Mouse (Mus musculus): ENCODE measurements around the gene Kctd11. TPM values are rescaled to one million over a fixed set of nuclear protein-coding genes. Genes with fewer than 3 reads are reported as not detected.

Kctd11 gene
- total RNA-seq, 2 experiments from 2014 or later: 0.79 to 1.3 TPM

DNA sequence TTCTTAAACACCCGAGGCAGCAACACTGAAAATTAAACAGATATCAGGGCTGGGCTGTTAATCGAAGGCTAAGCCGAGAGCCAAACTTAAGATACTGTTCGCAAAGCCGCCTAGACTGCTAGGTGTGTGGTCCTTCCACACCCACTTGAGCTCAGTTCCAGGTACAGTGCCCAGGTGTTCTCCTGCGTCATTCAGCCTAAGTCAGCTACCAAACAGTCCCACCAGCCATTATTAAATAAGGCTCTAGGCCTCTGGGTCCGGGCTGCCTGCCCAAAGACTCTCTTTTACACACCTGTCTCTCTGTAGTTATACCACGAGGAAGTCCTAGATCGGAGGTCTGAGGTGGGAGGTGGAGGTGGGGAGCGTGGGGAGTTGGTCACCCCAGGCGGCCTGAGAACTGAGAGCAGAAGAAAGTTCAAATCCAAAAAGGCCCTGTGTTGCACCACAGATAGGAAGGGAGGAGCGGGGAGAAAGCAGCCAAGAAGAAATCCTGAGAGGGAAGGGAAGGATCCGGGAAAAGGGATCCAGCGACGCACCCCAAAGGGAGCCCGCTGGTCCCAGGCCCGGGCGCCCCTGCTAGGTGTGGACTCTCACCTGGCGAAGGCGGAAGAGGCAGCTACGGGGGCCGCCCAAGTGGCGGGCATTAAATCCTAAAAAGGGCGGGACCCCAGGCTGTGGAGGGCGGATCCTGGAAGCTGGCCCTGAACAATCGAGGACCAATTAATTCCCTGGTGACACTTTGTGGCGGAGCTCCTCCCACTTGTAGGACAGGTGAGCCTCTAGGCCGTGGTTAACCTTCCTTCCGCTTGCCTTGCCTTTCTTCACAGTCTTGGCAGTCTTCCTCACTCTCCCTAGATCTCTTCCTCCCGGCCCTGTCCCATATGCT, 22.9 kb downstream of the Kctd11 start, which contains the start of gene Tnk1:
Gene Tnk1, minus strand, starts transcription at position 618 of the 886 bp plus-strand sequence.
- no peak for ATAC-seq (replicated peaks; ENCODE audit: low FRiP score, low TSS enrichment, poor library complexity, severe bottlenecking)

DNA sequence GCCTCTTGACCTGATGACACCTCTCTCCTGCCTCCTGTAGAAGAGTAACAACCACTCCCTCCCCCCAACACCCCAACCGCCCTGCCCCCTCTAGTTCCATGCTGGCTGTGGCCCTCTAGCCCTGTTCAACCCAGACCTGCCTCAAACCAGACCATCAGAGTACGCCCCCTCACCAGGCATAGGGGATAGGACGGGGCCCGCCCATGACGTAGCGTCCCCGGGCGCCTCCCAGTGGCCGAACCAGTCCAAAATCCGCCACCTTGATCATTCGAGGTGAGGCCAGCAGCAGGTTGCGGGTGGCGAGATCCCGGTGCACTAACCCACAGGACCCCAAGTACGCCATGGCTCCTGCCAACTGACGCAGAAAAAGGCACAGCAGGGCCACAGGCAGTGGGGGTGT, 25.9 kb downstream of the Kctd11 start:
- ATAC-seq (replicated peaks; ENCODE audit: low FRiP score, low TSS enrichment, poor library complexity, severe bottlenecking): 0 out of 2 replicates have a peak, but pooled peaks have one; percentile 21

GRCm38 (mm10) chr11:69854680-69855079, 26.5 kb downstream of the Kctd11 start:
- no peak for ATAC-seq (replicated peaks; ENCODE audit: low FRiP score, low TSS enrichment, poor library complexity, severe bottlenecking)

GRCm38 (mm10) chr11:69853994-69854393, 27.2 kb downstream of the Kctd11 start:
- peak; percentile 87 for ATAC-seq (replicated peaks; ENCODE audit: low FRiP score, low TSS enrichment, poor library complexity, severe bottlenecking)

- no peak for ATAC-seq (replicated peaks; ENCODE audit: low FRiP score, low TSS enrichment, poor library complexity, severe bottlenecking)
These were observed 30.5 kb downstream of the Kctd11 start for GRCm38 (mm10) chr11:69850754-69851153.

DNA sequence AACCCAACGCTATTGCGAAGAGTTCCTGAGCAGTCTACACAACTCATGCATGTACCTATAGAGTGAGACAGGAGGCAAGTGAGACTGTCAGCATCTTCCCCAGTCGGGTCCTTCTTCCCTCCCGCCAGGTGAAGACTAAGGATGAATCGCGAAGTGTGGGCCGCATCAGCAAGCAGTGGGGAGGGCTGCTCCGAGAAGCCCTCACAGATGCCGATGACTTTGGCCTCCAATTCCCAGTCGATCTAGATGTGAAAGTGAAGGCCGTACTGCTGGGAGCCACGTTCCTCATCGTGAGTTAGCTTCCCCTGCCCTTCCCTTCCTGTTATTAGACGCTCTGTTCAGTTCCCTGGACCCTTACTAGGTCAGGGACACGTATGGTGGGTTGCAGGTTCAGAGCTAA, 31.3 kb downstream of the Kctd11 start:
- ATAC-seq (replicated peaks; ENCODE audit: low FRiP score, low TSS enrichment, poor library complexity, severe bottlenecking): no peak

- ATAC-seq (replicated peaks; ENCODE audit: low FRiP score, low TSS enrichment, poor library complexity, severe bottlenecking): no peak
These were observed 32.1 kb downstream of the Kctd11 start for GRCm38 (mm10) chr11:69849128-69849527.

- ATAC-seq (replicated peaks; ENCODE audit: low FRiP score, low TSS enrichment, poor library complexity, severe bottlenecking): no peak
These were observed 33.2 kb downstream of the Kctd11 start for GRCm38 (mm10) chr11:69848021-69848420.

- ATAC-seq (replicated peaks; ENCODE audit: low FRiP score, low TSS enrichment, poor library complexity, severe bottlenecking): peak; percentile 26; the same call in 1 of the 2 replicates
These were observed 34.2 kb downstream of the Kctd11 start for GRCm38 (mm10) chr11:69846738-69847688.

DNA sequence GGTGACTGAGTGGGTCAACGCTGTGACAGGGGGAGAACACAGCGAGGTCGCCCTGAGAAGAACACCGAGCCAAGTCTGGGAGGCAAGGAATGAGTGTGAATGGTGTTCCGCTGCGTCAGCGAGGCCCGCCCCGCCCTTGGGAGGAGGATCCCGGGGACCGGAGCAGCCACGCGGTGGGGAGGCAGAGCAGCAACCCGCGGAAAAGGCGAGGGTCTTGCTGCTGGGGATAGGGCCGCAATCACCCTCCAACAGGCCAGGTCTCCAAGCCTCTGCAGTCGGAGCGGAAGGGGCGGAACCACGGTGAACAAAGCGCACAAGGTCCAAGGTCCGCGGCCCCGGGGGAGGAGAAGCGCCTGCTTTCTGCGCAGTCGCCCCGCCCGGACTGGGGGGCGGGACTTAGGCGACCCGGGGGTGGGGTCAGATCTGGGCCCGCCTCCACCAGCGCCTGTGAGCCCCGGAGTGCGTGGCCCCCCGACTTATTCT, 35.0 kb downstream of the Kctd11 start, which contains the start of gene Plscr3:
Gene Plscr3, plus strand, starts transcription at position 179 of the 483 bp plus-strand sequence.
- peak; percentile 84 for ATAC-seq (replicated peaks; ENCODE audit: low FRiP score, low TSS enrichment, poor library complexity, severe bottlenecking)

- ATAC-seq (replicated peaks; ENCODE audit: low FRiP score, low TSS enrichment, poor library complexity, severe bottlenecking): no peak
These were observed 42.5 kb downstream of the Kctd11 start for GRCm38 (mm10) chr11:69838714-69839104.

- ATAC-seq (replicated peaks; ENCODE audit: low FRiP score, low TSS enrichment, poor library complexity, severe bottlenecking): peak; percentile 91
These were observed 43.1 kb downstream of the Kctd11 start, which contains the start of gene Tmem256 for GRCm38 (mm10) chr11:69837952-69838713. Gene Tmem256 (plus strand): TSS chr11:69838514.

DNA sequence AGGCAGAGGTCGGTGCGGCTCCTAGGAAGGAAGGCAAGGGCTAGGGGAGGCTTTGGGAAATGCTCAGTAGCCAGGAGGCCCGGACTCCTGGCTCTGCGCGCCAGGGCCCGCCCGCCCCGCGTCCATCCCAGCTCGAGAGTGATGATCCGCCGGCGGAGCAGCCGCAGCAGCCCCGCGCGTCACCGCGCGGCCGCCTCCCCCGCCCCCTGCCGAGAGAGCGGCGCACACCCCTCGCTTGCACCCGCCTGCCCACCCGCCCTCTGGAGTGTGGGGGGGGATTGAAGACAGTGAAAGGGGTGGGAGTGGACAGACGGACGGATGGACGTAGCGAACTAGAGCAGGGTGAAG, 43.6 kb downstream of the Kctd11 start, which contains the start of gene Nlgn2:
Gene Nlgn2, minus strand, starts transcription at position 181 of the 348 bp plus-strand sequence.
- ATAC-seq (replicated peaks; ENCODE audit: low FRiP score, low TSS enrichment, poor library complexity, severe bottlenecking): no peak

- ATAC-seq (replicated peaks; ENCODE audit: low FRiP score, low TSS enrichment, poor library complexity, severe bottlenecking): no peak
These were observed 44.3 kb downstream of the Kctd11 start for GRCm38 (mm10) chr11:69836703-69837576.

GRCm38 (mm10) chr11:69835966-69836335, 45.3 kb downstream of the Kctd11 start:
- ATAC-seq (replicated peaks; ENCODE audit: low FRiP score, low TSS enrichment, poor library complexity, severe bottlenecking): no peak

- no peak for ATAC-seq (replicated peaks; ENCODE audit: low FRiP score, low TSS enrichment, poor library complexity, severe bottlenecking)
These were observed 45.8 kb downstream of the Kctd11 start for GRCm38 (mm10) chr11:69835326-69835965.

DNA sequence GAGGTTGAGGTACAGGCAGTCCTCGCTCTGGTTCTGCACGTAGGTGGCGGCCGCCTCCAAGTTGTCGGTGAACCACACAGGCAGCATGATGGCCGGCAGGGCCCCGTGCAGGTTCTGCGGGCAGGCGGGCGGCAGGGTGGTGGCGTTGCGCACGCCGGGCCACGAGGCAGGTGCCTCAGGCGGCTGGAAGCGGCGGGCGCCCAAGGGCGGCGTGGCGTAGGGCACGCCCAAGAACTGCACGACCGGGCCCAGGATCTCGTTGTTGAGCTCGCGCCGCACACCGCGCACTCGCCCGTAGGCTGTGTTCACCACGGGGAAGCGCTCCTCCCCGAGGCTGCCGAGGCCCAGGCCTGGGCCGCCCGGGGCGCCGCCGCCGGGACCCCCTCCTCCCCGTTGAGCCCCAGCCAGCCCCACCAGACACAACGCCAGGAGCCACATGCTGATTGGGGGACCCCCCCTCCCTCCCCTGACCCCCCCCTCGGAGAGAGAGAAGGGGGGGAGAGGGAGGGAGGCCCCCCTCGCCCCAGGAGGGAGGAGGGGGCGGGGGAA, 47.1 kb downstream of the Kctd11 start:
- peak; percentile 39 for ATAC-seq (replicated peaks; ENCODE audit: low FRiP score, low TSS enrichment, poor library complexity, severe bottlenecking)

All from megakaryocyte-erythroid progenitor cell, adult 5-6 weeks (primary cell).